Mouse (Mus musculus): Measurements from ENCODE around the gene Fgfr2. TPM values are rescaled to one million over a fixed set of nuclear protein-coding genes. Genes with fewer than 3 reads are reported as not detected.

Fgfr2 gene
- polyA plus RNA-seq, 1 experiment from 2014 or later, result 33.9 TPM

GRCm38 (mm10) chr7:130118726-130119125 lies 3004.4 kb downstream of the Fgfr2 start:
- Histone ChIP-seq H3K27ac (no peak overlapping the region), H3K9me3 (no peaks in the 10 kb centered on the region), H3K4me1 (replicated peaks) (peaks cover 6% of the 10 kb centered on the region), H3K4me2 (no peak overlapping the region), H3K4me3 (no peak overlapping the region), H3K36me3 (no peaks in the 10 kb centered on the region), H3K9ac (no peak overlapping the region), H3K27me3 (0 out of 2 replicates have a peak, but pooled peaks cover 3% of the 10 kb centered on the region)
- ATAC-seq (ENCODE audit: low FRiP score), result no peak
- 58% methylated on average over 4 of the region's 4 CpGs for WGBS

GRCm38 (mm10) chr7:130117466-130118123 lies 3005.6 kb downstream of the Fgfr2 start:
- no peak overlapping the region for H3K4me3 ChIP-seq
- H3K27ac ChIP-seq, result no peak overlapping the region
- no peak overlapping the region for H3K4me2 ChIP-seq
- no peak for ATAC-seq (ENCODE audit: low FRiP score)
- H3K4me1 ChIP-seq (replicated peaks), result peaks cover 6% of the 10 kb centered on the region
- no peak overlapping the region for H3K9ac ChIP-seq
- WGBS, result 39% methylated on average over 4 of the region's 4 CpGs
- H3K27me3 ChIP-seq, result 0 out of 2 replicates have a peak, but pooled peaks cover 3% of the 10 kb centered on the region
- no peaks in the 10 kb centered on the region for H3K36me3 ChIP-seq
- H3K9me3 ChIP-seq, result no peaks in the 10 kb centered on the region

GRCm38 (mm10) chr7:130114436-130114835 lies 3008.7 kb downstream of the Fgfr2 start:
- Histone ChIP-seq H3K9ac (no peak overlapping the region), H3K4me2 (no peak overlapping the region), H3K27me3 (no peaks in the 10 kb centered on the region), H3K27ac (no peak overlapping the region), H3K4me1 (replicated peaks) (peaks cover 6% of the 10 kb centered on the region), H3K36me3 (no peaks in the 10 kb centered on the region), H3K9me3 (no peaks in the 10 kb centered on the region), H3K4me3 (no peak overlapping the region)
- 79% methylated on average over 4 of the region's 4 CpGs for WGBS
- no peak for ATAC-seq (ENCODE audit: low FRiP score)

Small RNAs within 50 kb of the gene (microRNA-seq; reads per million reads assigned to microRNA genes)
- gene Mir7061, result 0.93 reads per million

Other genes starting within 250 kb of the Fgfr2 start
- 20.3 and 20.6 TPM in 2 replicates for gene Zranb1, start 192.2 kb downstream of the Fgfr2 start, polyA plus RNA-seq (2015; fragmentation: Nextera tagmentation; extraction: Ambion mirVana)
- 82.8 and 85.6 TPM in 2 replicates for gene Ctbp2, start 1.0 kb upstream of the Fgfr2 start, polyA plus RNA-seq (2015; fragmentation: Nextera tagmentation; extraction: Ambion mirVana)